Mouse (Mus musculus): ENCODE measurements around the gene Glt28d2.
A peak's percentile ranks its signal among the peaks of the same experiment; 100 is the strongest.
"Not testable (repeated sequence)": the region's sequence is repeated elsewhere in the genome, so short reads cannot be mapped to it uniquely, and the experiment has no call there.

The Glt28d2 gene

DNA sequence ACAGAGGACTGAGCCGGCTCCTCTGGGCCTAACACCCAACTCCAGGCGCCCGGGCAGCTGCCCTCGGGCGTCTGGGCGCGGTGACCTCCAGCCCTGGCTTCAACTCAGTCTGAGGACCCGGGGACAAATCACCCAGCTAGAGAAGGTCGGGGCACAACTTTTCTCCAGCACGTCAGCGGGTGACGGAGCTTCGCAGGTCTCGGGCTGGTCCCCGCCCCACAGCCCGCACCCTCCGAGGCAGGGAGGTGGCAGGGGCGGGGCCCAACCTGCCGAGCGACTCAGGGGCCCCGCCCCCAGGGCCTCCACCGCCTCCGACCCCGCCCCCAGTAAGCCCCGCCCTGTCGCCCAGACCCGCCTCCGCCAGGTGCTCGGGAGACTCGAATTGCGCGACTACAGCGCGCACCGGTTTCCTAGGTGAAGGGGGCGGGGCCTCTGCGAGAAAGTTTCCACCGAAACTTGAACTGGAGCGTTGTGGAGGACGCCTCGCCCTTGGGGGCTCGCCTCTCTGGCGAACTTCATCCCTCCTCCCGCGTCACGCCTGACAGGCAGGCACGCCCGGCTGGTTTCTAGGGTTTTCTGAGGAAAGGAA is at the start of gene Glt28d2, which contains the start of gene Gm37240:
TSS of gene Glt28d2 (minus strand) at position 278 of the 589 bp plus-strand sequence.
TSS of gene Gm37240 (minus strand) at position 280 of the 589 bp plus-strand sequence.
- peak; percentile 74 to 83 for DNase-seq (ENCODE audit: low spot score in 2 of 2)

DNA sequence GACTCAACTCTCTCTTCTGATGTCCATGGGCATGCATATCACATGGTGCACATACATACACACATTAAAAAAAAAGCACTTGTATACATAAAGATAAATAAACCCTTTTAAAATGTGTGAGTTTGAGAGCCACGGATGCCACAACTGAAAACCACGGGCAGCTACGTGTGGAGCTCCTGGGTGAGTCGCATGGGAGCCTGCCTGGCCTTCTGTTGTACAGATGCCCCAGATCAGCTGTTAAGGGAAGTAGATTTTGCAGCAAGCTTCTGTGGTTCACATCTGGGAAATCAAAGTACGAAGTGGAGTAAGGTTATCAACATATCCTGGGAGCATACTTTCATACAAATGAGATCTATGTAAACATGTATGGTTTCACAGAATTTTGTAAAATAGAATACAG is 46.3 kb upstream of the Glt28d2 start:
- DNase-seq (ENCODE audit: low spot score in 2 of 2), result no peak

DNA sequence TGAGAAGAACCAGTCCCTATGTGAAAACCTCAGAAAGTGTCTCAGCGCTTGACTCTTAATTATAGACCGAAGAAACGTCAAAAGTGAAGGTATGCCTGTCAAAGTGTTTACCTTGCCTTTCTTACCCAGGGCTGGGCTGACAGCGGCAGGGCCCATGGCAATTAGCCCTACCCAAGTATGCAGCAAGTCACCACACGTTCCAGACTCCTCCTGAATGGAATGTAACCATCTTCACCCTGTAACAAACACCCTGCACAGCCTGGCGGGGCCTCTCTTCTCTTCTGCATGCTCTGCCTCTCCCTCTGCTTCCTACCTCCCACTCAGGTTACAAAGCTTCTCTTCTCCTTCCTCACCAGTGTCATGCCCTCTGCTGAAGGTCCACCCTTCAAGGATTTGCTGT is 44.5 kb upstream of the Glt28d2 start:
- no peak for DNase-seq (ENCODE audit: low spot score in 2 of 2)

DNA sequence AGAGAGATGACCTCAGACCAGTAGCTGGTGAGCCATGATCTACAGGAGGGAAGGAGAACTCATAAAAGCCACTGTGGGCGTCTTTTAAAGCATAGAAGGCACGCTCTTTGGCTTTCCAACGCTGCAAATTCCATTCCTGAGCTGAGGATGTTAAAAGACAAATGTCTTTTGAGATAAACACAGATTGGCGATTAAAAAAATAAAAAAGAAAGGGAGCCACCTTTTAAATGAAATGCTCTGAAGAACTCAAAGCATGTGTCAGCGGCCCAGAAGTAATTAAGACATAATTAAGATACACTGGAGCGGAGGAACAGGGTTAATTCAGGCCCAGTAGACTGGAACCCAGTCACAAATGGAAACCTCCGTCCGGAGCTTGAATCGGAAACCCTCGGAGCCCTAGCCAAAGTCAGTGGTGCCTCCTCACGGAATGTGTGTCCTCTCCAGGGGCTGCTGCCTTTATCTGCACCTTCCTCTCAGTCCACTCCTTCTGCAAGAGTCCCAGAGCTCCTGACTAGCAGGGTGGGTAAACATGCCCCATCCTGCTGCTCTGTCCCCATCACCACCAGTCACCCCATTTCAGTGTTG is 43.4 kb upstream of the Glt28d2 start:
- no peak for DNase-seq (ENCODE audit: low spot score in 2 of 2)

DNA sequence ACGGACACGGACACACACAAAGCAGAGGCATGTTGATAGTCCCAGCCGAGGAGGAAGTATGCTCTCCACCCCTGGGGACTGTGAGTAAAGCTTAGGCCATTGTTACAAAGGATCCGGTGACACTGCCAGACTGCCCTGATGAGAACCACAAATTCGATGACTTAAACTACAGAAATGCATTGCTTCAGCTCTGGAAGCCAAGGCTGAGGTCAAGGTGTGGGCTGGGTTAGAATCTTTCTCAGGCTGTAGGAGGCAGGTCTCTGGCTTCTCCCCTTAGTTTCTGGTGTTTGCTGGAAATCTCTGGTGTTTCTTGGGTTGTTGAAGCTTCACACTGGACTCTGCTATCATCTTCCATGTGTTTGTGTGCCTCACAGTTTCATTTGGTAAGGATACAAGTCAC is 42.4 kb upstream of the Glt28d2 start:
- DNase-seq (ENCODE audit: low spot score in 2 of 2), result peak in 1 of 2 experiments; percentile 23

DNA sequence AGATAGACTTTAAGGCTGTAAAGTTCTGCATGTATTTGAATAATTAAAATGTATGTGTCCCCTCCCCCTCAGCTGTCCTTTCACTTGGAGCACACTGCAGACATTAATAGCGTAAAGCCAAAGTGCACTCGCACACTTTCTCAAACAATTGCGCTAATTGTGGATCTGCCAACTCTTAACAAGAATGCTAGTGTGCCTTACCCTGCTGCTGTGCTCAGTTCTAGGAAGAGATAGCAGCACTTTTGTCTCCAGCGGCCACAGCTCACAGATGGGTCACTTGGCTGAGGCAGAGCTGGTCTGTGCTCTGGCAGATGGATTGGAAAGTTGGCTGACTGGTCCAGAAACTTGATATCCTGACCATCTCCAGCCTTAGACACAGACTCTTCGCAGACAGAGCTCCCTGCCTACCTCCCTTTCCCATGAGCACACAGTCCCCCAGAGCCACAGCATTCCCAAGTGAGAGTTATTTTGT is 40.9 kb upstream of the Glt28d2 start:
- no peak for DNase-seq (ENCODE audit: low spot score in 2 of 2)

DNA sequence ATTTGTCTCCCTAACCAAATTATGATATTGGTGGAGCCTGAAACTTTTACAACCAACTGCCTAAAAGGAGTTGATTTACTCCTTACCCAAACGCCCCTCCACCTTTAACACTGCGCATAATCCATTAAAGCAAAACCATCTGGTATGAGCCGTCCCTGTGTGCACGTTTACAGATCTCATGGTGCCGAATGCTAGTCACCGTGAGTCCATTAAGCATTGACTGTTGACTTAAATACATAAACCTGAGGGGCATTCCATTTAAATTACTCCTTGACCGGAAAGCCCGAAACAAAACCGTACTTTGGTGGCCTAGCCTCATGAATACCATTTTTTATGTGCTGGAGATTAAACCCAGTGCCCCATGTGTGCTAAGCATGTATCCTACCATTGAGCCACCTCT is 40.0 kb upstream of the Glt28d2 start:
- DNase-seq (ENCODE audit: low spot score in 2 of 2), result no peak

DNA sequence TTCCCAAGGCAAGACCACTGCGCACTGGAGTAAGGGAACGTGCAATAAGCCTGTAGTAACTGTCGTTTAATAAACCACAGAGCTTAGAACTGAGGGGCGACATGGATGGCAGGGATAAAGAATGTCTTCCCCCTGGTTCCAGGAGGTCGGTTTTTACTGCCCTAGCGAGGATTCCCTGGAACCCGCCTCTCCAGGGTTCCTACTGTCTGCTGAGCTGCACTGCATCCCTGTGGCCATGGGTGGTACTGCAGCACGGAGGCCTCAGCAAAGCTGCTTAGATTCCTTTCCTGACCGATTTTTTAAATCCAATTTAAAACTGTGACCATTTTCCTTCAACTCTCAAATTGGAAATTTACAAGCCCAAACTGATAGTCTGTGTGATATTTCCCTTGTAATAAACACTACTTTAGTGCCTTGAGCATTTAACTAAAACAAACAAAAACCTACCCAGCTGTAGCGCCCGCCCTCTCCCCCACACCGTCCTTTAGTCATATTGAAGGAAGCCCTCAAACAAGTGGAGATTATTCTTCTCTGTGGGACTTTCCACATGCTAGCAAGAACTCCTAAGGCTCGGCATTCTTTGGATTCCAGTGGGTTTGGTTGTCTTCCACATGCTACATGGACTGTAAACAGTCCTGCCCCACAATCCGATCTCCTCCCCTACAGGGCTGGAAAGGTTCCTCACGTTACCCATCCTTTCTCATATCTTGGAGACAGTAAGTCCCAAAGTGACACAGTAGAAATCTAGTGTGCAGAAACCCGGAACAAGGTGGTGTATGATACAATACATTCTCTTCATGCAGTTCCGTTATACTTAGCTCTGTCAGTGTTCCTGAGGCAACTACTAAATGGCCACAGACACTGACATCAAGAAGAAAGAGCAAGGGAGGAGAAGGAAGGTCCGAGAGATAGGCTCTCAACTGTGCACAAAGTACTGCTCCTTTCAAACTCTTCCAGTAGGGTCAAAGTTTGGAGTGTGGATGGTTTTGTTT is 36.9 kb upstream of the Glt28d2 start:
- peak; percentile 27 to 73 for DNase-seq (ENCODE audit: low spot score in 2 of 2)

DNA sequence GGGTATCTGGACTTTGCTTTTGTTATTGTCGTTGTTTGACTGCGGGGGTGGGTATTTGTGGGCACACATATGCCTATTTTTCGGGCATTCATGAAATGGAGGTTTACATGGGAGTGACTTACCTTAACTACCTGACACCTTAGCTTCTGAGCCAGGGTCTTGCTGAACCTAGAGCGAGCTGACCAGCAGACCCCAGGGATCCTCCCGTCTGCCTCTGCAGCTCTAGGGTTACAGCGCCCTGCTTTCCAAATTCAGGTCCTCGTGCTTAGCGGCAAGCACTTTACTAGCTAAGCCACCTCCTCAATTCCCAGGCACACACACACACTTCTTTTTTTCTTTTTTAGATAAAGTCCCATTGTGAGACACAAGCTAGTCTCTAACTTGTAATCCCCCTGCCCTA is 36.0 kb upstream of the Glt28d2 start:
- DNase-seq (ENCODE audit: low spot score in 2 of 2), result no peak

DNA sequence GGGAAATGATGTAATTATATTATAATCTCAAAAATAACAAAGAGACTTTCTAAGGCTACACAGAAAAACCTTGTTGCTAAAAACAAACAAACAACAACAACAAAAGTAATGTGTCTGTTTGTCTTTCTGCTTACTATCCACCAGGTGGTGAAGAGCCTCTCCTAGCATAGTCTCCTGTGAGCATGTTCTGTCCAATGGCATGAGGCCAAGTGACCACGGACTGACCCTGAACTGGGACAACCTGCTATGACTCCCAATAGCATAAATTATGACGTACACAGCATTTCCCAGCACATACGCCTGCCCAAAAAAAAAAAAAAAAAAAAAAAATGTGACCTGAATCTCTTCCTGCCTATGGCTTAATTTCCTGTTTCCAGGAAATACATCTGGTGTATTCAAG is 35.0 kb upstream of the Glt28d2 start:
- peak in 1 of 2 experiments; percentile 41 for DNase-seq (ENCODE audit: low spot score in 2 of 2)

DNA sequence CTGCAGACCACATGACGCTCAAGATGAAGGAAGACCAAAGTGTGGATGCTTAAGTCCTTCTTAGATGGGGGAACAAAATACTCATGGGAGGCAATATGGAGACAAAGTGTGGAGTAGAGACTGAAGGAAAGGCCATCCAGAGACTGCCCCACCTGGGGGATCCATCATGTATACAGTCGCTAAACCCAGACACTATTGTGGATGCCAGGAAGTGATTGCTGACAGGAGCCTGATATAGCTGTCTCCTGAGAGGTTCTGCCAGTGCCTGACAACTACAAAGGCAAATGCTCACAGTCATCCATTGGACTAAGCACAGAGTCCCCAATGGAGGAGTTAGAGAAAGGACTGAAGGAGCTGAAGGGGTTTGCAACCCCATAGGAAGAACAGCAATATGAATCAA is 33.4 kb upstream of the Glt28d2 start:
- DNase-seq (ENCODE audit: low spot score in 2 of 2), result not testable (repeated sequence)

DNA sequence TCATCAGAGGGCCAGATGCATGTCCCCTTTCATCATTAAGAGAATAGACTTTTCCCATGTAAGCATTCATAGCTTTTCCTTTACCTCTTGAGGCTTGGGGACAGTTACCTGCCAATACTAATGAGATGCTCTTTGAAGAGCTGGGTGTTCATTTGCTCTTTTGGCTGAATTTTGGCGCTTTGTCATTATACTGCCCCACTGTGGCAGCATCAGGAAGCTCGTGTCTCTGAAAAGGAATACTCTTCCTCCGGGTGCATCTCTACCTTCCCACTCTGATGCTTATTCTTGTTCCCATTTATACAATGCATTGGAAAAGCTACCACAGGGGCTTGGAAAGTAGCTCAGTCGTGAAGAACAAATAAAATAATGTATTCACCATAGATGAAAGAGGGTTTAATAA is 30.3 kb upstream of the Glt28d2 start:
- DNase-seq (ENCODE audit: low spot score in 2 of 2), result no peak

DNA sequence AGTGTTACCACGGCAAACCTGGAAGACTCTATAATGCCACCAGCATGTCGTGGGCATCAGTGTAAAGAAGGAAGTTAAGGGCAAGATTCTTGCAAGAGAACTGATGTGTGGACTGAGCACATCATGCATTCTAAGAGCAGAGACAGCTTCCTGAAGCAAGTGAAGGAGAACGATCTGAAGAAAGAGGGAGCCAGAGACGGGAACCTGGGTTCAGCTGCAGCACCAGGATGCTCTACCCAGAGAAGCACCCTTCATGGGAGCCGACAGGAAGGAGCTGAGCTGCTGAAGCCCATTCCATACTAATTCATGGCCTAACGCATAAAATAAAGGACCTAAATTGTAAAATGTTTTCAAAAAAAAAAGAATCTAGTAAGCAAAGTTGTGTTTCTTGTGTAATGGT is 27.5 kb upstream of the Glt28d2 start:
- no peak for DNase-seq (ENCODE audit: low spot score in 2 of 2)

DNA sequence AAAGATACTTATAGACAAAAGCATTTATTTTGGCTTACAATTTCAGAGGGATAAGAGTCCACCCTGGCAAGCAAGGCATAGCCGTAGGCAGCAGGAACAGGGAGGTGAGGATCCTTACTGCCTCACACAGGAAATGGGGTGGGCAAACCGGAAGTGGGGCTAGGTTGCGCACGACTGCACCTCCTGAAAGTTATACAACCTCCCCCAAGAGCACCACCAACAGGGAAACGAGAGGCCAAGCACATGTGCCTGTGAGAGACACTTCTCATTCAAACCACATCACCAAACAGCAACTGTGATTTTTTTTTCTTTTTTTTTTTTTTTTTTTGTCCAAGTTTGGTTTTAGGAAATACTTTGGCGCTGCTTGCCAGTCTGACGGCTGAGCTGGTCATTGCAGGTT is 19.8 kb upstream of the Glt28d2 start:
- DNase-seq (ENCODE audit: low spot score in 2 of 2), result no peak

DNA sequence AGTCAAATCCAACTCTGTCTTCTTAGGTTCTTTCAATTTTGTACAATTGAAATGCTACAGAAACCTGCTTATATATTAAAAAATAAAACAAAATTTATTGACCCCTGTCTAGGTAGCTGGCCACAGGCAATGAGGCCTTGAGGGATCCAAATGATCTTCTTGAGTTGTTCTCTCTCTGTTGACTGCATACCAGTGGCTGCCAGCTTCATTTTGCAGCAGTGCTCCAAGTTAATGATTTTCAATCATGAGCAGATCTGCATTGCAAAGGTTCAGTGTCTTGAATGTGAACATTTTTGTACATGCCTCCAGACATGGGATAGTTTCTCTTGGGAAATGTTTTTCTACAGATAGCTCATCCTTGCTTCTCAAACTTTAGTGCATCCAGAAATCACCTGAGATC is 17.1 kb upstream of the Glt28d2 start:
- no peak for DNase-seq (ENCODE audit: low spot score in 2 of 2)

DNA sequence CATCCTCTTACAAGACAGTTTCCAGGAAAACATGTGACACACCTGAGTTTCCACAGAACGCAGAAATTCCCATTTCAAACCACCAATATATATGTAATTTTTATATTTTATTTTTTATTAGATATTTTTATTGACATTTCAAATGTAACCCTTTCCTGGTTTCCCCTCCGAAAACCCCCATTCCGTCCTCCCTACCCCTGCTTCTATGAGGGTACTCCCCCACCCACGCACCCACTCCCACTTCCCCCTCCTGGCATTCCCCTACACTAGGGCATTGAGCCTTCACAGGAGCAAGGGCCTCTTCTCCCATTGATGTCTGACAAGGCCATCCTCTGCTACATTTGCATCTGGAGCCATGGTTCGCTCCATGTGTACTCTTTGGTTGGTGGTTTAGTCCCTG is 7.7 kb upstream of the Glt28d2 start:
- no peak for DNase-seq (ENCODE audit: low spot score in 2 of 2)

DNA sequence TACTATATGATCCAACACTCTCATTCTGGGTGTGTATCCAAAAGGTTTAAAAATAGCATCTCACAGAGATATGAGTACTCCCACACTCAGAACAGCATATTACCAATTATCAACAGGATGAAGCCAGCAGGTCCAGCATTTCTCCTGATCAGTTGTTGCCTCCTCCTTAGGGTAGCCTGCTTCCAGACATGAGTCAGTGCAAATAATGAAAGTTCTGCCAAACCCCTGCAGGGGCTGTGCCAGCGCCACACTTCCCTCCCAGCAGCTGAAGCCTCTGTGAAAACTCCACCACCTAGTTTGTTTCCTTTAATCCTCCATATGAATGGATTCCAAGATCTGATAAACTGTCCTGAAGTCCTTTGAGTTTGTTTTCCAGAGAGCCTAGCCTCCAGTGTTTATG is 4.3 kb upstream of the Glt28d2 start:
- DNase-seq (ENCODE audit: low spot score in 2 of 2), result no peak

DNA sequence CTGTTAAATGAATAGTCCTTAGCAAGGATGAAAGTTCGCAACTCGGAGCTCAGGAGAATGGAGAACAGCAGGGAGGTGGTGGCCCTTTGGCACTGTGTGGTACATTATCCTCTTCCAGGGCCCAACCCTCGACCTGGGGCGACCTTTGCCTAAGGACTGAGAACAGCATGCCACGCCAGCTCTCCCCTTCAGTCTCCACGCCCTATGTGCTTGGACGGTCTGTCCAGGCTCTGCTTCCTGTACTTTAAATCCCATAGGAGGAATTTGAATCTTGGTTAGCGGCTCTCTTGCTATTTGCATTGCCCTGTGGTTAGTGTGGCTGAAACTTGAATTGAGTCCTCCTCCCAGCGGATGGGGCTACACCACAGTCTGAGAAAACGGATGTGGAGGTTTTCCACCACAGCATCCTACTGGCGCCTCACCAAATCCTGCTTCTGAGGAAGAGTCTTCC is 930 bp upstream of the Glt28d2 start:
- DNase-seq (ENCODE audit: low spot score in 2 of 2), result peak; percentile 58 to 63

DNA sequence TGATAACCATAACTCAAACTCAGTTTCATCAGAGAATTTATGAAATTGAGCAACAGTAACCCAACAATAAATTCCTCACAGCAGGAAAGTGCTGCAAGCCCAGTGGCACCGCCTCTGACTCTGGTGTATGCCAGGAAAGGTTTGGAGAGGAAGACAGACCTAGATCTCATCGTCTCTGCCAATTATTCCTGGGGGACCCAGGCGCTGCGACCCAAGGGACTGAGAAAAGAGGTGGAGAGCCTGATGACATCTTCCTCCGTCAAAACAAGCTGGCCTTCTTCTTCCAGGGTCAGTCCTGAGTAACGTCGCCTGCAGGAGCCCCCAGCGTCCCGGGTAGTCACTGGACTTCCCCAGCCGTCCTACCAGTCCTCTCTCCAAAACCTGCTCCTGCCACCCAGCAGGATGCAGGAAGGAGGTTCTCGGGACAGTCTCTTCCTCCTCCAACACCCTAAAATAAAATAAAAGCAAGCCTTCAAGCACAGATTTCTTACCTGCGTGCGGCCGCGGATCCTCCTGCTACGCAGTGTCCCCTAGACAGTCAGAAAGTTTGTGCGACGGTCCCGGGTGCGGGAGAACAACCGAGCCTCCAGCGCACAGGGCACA is 579 bp downstream of the Glt28d2 start:
- peak; percentile 30 to 34 for DNase-seq (ENCODE audit: low spot score in 2 of 2)

DNA sequence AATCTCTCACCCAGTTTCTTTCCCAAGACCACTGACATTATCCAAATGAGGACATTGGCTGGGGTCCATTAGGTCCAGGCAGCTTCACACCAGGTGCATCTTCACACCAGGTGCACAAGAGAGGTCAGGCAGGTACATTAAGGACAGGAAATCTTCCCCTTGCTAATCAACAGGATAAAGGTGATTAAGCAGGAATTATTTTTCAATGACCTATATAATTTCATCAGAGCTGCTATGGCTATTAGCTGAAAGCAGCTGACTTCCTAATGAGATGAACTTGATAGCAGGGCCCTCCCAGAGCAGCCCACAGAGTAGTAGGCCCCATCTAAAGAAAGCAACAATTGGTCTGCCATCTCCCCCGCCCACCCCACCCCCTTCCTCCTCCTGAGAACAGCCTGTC is 1.4 kb downstream of the Glt28d2 start:
- no peak for DNase-seq (ENCODE audit: low spot score in 2 of 2)

DNA sequence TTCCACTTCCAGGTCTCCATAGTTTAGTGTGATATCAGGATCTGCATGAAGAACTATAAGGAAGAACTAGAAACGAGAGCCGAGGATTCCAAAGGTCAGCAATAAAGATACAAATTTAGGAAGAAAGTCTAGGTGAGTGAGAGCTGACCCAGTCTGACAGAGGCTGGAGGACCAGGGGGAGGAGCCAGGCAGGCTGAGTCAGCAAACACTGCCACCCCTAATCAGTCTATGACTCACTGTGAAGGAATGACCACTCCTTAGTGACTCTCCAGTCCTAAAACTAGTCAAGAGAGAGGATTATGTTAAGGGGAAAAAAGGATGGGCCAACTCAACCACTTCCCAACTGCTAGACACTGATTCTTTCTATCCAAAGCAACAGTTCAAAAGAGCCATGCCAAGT is 6.6 kb downstream of the Glt28d2 start:
- DNase-seq (ENCODE audit: low spot score in 2 of 2), result no peak

DNA sequence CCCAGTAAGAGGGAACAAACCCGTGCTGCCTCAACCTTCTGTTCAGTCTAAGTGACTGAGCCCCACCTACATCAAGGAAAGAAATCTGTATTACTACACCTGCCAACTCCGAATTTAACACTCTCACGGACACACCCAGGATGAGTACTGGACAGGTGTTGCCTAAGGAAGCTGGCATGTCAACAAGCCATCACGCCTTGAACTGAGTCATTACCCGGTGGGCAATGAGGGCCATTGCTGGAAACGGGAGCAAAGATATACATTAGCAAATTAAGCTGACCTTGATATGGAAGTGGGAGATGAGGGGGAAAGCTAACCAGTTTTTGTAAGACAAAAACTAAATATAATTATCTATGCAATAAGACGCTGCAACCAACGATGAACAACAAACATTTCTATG is 7.2 kb downstream of the Glt28d2 start:
- DNase-seq (ENCODE audit: low spot score in 2 of 2), result no peak

Data from heart, adult 9 months (tissue).